Mouse (Mus musculus) liver, embryonic 12.5 days (tissue): ENCODE results near the gene Gm5105. TPM values are rescaled to one million over a fixed set of nuclear protein-coding genes. Genes with fewer than 3 reads are reported as not detected.

Experiments
- ATAC-seq: fragments of 200-750 bp; cut with Nextera tagmentation; 2 replicates; pipeline ENCODE4 v1.8.0; 2017; ENCODE audit warnings: moderate number of reproducible peaks, mild to moderate bottlenecking, moderate library complexity
- H3K27ac ChIP-seq: fragments of 300-500 bp; sonication (generic); 2 replicates; pipeline ENCODE4 v1.5.1; 2016; ENCODE audit warnings: mild to moderate bottlenecking
- H3K27me3 ChIP-seq: fragments of 300-500 bp; sonication (generic); replicated peaks from 2 replicates; pipeline ENCODE4 v1.6.1; 2016; ENCODE audit warnings: mild to moderate bottlenecking, moderate library complexity
- H3K36me3 ChIP-seq: fragments of 300-500 bp; sonication (generic); 2 replicates; pipeline ENCODE4 v1.6.1; 2016; ENCODE audit warnings: mild to moderate bottlenecking, moderate library complexity
- H3K4me1 ChIP-seq: fragments of 300-500 bp; sonication (generic); 2 replicates; pipeline ENCODE4 v1.6.1; 2016
- H3K4me2 ChIP-seq: fragments of 300-500 bp; sonication (generic); 2 replicates; pipeline ENCODE4 v1.6.1; 2016; ENCODE audit warnings: mild to moderate bottlenecking, moderate library complexity
- H3K4me3 ChIP-seq: fragments of 300-500 bp; sonication (generic); 2 replicates; pipeline ENCODE4 v1.5.1; 2016; ENCODE audit warnings: mild to moderate bottlenecking, moderate library complexity
- H3K9ac ChIP-seq: fragments of 300-500 bp; sonication (generic); 2 replicates; pipeline ENCODE4 v1.6.1; 2016; ENCODE audit warnings: mild to moderate bottlenecking, moderate library complexity
- H3K9me3 ChIP-seq: fragments of 300-500 bp; sonication (generic); replicated peaks from 2 replicates; pipeline ENCODE4 v1.6.1; 2016; ENCODE audit warnings: mild to moderate bottlenecking, moderate library complexity
- WGBS: fragments of 180-500 bp; shearing (Covaris S2); methylation state at CpG from one replicate; pipeline ENCODE4 v1.1.7; 2016; ENCODE audit not compliant: insufficient replicate concordance; 5-methylcytosine and 5-hydroxymethylcytosine counted together
- polyA plus RNA-seq: library from polyadenylated mRNA; unstranded; fragments of >200 nt; fragmentation: Nextera tagmentation; extraction: Ambion mirVana; gene quantifications from 2 replicates; pipeline ENCODE4 v1.2.1, GENCODE M21; 2016

Gene Gm5105
- polyA plus RNA-seq: 0.10 TPM in 1 of 2 replicates, not detected in the other

- no peaks in the 10 kb centered on the region for H3K36me3 ChIP-seq
- no peak within 1 kb of the TSS for H3K4me2 ChIP-seq
- no peak within 1 kb of the TSS for H3K27ac ChIP-seq
- no peak for ATAC-seq
- H3K4me1 ChIP-seq: no peaks in the 10 kb centered on the region
- no peak within 1 kb of the TSS for H3K4me3 ChIP-seq
- H3K9me3 ChIP-seq: no peaks in the 10 kb centered on the region
- peaks cover 10% of the 10 kb centered on the region; the same call in 1 of the 2 replicates for H3K27me3 ChIP-seq
- 83% methylated on average over 12 of the region's 12 CpGs for WGBS
- no peak within 1 kb of the TSS for H3K9ac ChIP-seq
Observed at GRCm38 (mm10) chr3:138067288-138067687, at the start of gene Gm5105. Gene Gm5105 (minus strand): TSS chr3:138067388.

GRCm38 (mm10) chr3:138116871-138117270 lies 49.7 kb upstream of the Gm5105 start:
- ATAC-seq: no peak
- WGBS: 74% methylated on average over 4 of the region's 4 CpGs
- Histone ChIP-seq H3K27ac (no peak overlapping the region), H3K27me3 (no peaks in the 10 kb centered on the region), H3K4me2 (no peak overlapping the region), H3K9me3 (no peaks in the 10 kb centered on the region), H3K4me3 (no peak overlapping the region), H3K9ac (no peak overlapping the region), H3K4me1 (no peaks in the 10 kb centered on the region), H3K36me3 (0 out of 2 replicates have a peak, but pooled peaks cover 6% of the 10 kb centered on the region)

GRCm38 (mm10) chr3:138114106-138114505 lies 46.9 kb upstream of the Gm5105 start:
- Histone ChIP-seq H3K4me2 (no peak overlapping the region), H3K9me3 (no peaks in the 10 kb centered on the region), H3K4me3 (no peak overlapping the region), H3K9ac (no peak overlapping the region), H3K27ac (no peak overlapping the region), H3K27me3 (no peaks in the 10 kb centered on the region), H3K4me1 (no peaks in the 10 kb centered on the region), H3K36me3 (peaks cover 12% of the 10 kb centered on the region)
- WGBS: 75% methylated on average over 17 of the region's 17 CpGs
- no peak for ATAC-seq

GRCm38 (mm10) chr3:138110910-138111782 lies 44.0 kb upstream of the Gm5105 start:
- ATAC-seq: peak; percentile 37
- H3K36me3 ChIP-seq: peaks cover 9% of the 10 kb centered on the region
- no peak overlapping the region for H3K27ac ChIP-seq
- H3K4me1 ChIP-seq: no peaks in the 10 kb centered on the region
- H3K4me3 ChIP-seq: no peak overlapping the region
- H3K27me3 ChIP-seq: no peaks in the 10 kb centered on the region
- no peaks in the 10 kb centered on the region for H3K9me3 ChIP-seq
- WGBS: 77% methylated on average over 19 of the region's 19 CpGs
- no peak overlapping the region for H3K4me2 ChIP-seq
- no peak overlapping the region for H3K9ac ChIP-seq

GRCm38 (mm10) chr3:138106887-138107286 lies 39.7 kb upstream of the Gm5105 start:
- no peaks in the 10 kb centered on the region for H3K9me3 ChIP-seq
- H3K36me3 ChIP-seq: peaks cover 6% of the 10 kb centered on the region
- no peak overlapping the region for H3K4me2 ChIP-seq
- H3K27ac ChIP-seq: no peak overlapping the region
- H3K27me3 ChIP-seq: no peaks in the 10 kb centered on the region
- ATAC-seq: no peak
- H3K9ac ChIP-seq: no peak overlapping the region
- H3K4me3 ChIP-seq: no peak overlapping the region
- 84% methylated on average over 10 of the region's 10 CpGs for WGBS
- H3K4me1 ChIP-seq: no peaks in the 10 kb centered on the region

GRCm38 (mm10) chr3:138105056-138105455 lies 37.9 kb upstream of the Gm5105 start:
- Histone ChIP-seq H3K9me3 (no peaks in the 10 kb centered on the region), H3K36me3 (no peaks in the 10 kb centered on the region), H3K4me3 (no peak overlapping the region), H3K4me1 (no peaks in the 10 kb centered on the region), H3K4me2 (no peak overlapping the region), H3K27me3 (no peaks in the 10 kb centered on the region), H3K9ac (no peak overlapping the region), H3K27ac (no peak overlapping the region)
- WGBS: 61% methylated on average over 5 of the region's 5 CpGs
- ATAC-seq: no peak

- H3K4me2 ChIP-seq: no peak overlapping the region
- WGBS: 64% methylated on average over 4 of the region's 4 CpGs
Observed at GRCm38 (mm10) chr3:138103690-138104089, 36.5 kb upstream of the Gm5105 start.

GRCm38 (mm10) chr3:138101936-138102335 lies 34.7 kb upstream of the Gm5105 start:
- Histone ChIP-seq H3K4me3 (no peak overlapping the region), H3K9ac (no peak overlapping the region), H3K27me3 (no peaks in the 10 kb centered on the region), H3K4me1 (no peaks in the 10 kb centered on the region), H3K4me2 (no peak overlapping the region), H3K36me3 (peaks cover 5% of the 10 kb centered on the region; the same call in 1 of the 2 replicates), H3K9me3 (no peaks in the 10 kb centered on the region), H3K27ac (no peak overlapping the region)
- WGBS: 67% methylated on average over 4 of the region's 4 CpGs
- ATAC-seq: no peak

More at GRCm38 (mm10) chr3:138103690-138104089, 36.5 kb upstream of the Gm5105 start:
- Histone ChIP-seq H3K9me3 (no peaks in the 10 kb centered on the region), H3K27ac (no peak overlapping the region), H3K9ac (no peak overlapping the region), H3K4me1 (no peaks in the 10 kb centered on the region), H3K36me3 (peaks cover 1% of the 10 kb centered on the region; the same call in 1 of the 2 replicates), H3K27me3 (no peaks in the 10 kb centered on the region), H3K4me3 (no peak overlapping the region)
- no peak for ATAC-seq

GRCm38 (mm10) chr3:138097718-138098117 lies 30.5 kb upstream of the Gm5105 start:
- Histone ChIP-seq H3K4me1 (no peaks in the 10 kb centered on the region), H3K27me3 (no peaks in the 10 kb centered on the region), H3K9ac (no peak overlapping the region), H3K4me2 (no peak overlapping the region), H3K36me3 (peaks cover 12% of the 10 kb centered on the region), H3K9me3 (no peaks in the 10 kb centered on the region), H3K4me3 (no peak overlapping the region), H3K27ac (no peak overlapping the region)
- no peak for ATAC-seq
- WGBS: 61% methylated on average over 1 of the region's 1 CpGs

- no peaks in the 10 kb centered on the region for H3K27me3 ChIP-seq
- no peak overlapping the region for H3K4me3 ChIP-seq
- 76% methylated on average over 19 of the region's 19 CpGs for WGBS
- H3K27ac ChIP-seq: no peak overlapping the region
- H3K9me3 ChIP-seq: no peaks in the 10 kb centered on the region
- H3K9ac ChIP-seq: no peak overlapping the region
- no peak overlapping the region for H3K4me2 ChIP-seq
- ATAC-seq: no peak
- no peaks in the 10 kb centered on the region for H3K4me1 ChIP-seq
- H3K36me3 ChIP-seq: peaks cover 12% of the 10 kb centered on the region
Observed at GRCm38 (mm10) chr3:138096263-138097028, 29.3 kb upstream of the Gm5105 start.

- Histone ChIP-seq H3K9ac (no peak overlapping the region), H3K4me2 (no peak overlapping the region), H3K4me1 (no peaks in the 10 kb centered on the region), H3K9me3 (no peaks in the 10 kb centered on the region), H3K4me3 (no peak overlapping the region), H3K27me3 (no peaks in the 10 kb centered on the region), H3K27ac (no peak overlapping the region), H3K36me3 (peaks cover 12% of the 10 kb centered on the region)
- 62% methylated on average over 10 of the region's 10 CpGs for WGBS
- no peak for ATAC-seq
Observed at GRCm38 (mm10) chr3:138095718-138096117, 28.5 kb upstream of the Gm5105 start.

GRCm38 (mm10) chr3:138095301-138095700 lies 28.1 kb upstream of the Gm5105 start:
- Histone ChIP-seq H3K4me1 (no peaks in the 10 kb centered on the region), H3K9me3 (no peaks in the 10 kb centered on the region), H3K4me3 (no peak overlapping the region), H3K27ac (no peak overlapping the region), H3K27me3 (no peaks in the 10 kb centered on the region), H3K9ac (no peak overlapping the region), H3K36me3 (peaks cover 12% of the 10 kb centered on the region), H3K4me2 (no peak overlapping the region)
- 54% methylated on average over 3 of the region's 3 CpGs for WGBS
- no peak for ATAC-seq
